Mouse (Mus musculus) MEL (cell line): ENCODE data around the gene Map3k12. TPM values are rescaled to one million over a fixed set of nuclear protein-coding genes. Genes with fewer than 3 reads are reported as not detected.

Experiments used
- DNase-seq: peaks from one replicate; pipeline ENCODE4 v3.0.0; 2011; ENCODE audit warnings: low read depth, low spot score
- H3K27ac ChIP-seq: 2 replicates; pipeline ENCODE4 v1.5.1; 2012; ENCODE audit warnings: low read depth, mild to moderate bottlenecking, control low read depth, low read length, moderate library complexity; ENCODE audit not compliant: control insufficient read depth
- H3K27me3 ChIP-seq, 2 experiments: fragments of 150-350 bp in 1 of 2; sonication (generic) in 1 of 2; 2 replicates each; pipeline ENCODE4 v1.6.1; 2012; ENCODE audit warnings: low read length in 2 of 2, mild to moderate bottlenecking in 2 of 2, improper control_type of control experiment in 1 of 2, moderate library complexity in 1 of 2; ENCODE audit not compliant: insufficient read depth in 2 of 2, control insufficient read depth in 1 of 2
- H3K36me3 ChIP-seq, 2 experiments: 2 replicates each; pipeline ENCODE4 v1.6.1; 2012 to 2014; ENCODE audit warnings: low read length in 2 of 2, improper control_type of control experiment in 1 of 2, inconsistent platforms in 1 of 2, mild to moderate bottlenecking in 1 of 2; ENCODE audit not compliant: insufficient read depth in 2 of 2, control insufficient read depth in 1 of 2
- H3K4me1 ChIP-seq, 2 experiments: fragments of 150-350 bp in 1 of 2; sonication (generic) in 1 of 2; 2 replicates each; pipeline ENCODE4 v1.6.1; 2012; ENCODE audit warnings: low read length in 2 of 2, improper control_type of control experiment in 1 of 2, mild to moderate bottlenecking in 1 of 2; ENCODE audit not compliant: insufficient read depth in 2 of 2, control insufficient read depth in 1 of 2
- H3K4me3 ChIP-seq, 2 experiments: fragments of 150-350 bp in 1 of 2; sonication (generic) in 1 of 2; 2 replicates each; pipeline ENCODE4 v1.5.1; 2012; ENCODE audit warnings: low read depth in 2 of 2, low read length in 2 of 2, mild to moderate bottlenecking in 2 of 2, moderate library complexity in 2 of 2, control low read depth in 1 of 2, improper control_type of control experiment in 1 of 2; ENCODE audit not compliant: control insufficient read depth in 1 of 2, insufficient read depth in 1 of 2
- H3K79me2 ChIP-seq: 2 replicates; pipeline ENCODE4 v1.6.1; 2012; ENCODE audit warnings: mild to moderate bottlenecking, low read length, moderate library complexity; ENCODE audit not compliant: control insufficient read depth, poor library complexity, insufficient read depth
- H3K9ac ChIP-seq: 2 replicates; pipeline ENCODE4 v1.6.1; 2012; ENCODE audit warnings: low read depth, mild to moderate bottlenecking, control low read depth, low read length, moderate library complexity; ENCODE audit not compliant: control insufficient read depth, poor library complexity, severe bottlenecking
- H3K9me3 ChIP-seq: fragments of 150-350 bp; sonication (generic); replicated peaks from 2 replicates; pipeline ENCODE4 v1.6.1; 2012; ENCODE audit warnings: mild to moderate bottlenecking, low read length, improper control_type of control experiment, moderate library complexity; ENCODE audit not compliant: insufficient read depth
- BHLHE40 ChIP-seq: IDR thresholded peaks from 2 replicates; pipeline ENCODE4 v1.6.1; 2012; ENCODE audit warnings: low read depth, mild to moderate bottlenecking, inconsistent platforms, low read length, improper control_type of control experiment, borderline replicate concordance
- CHD1 ChIP-seq: IDR thresholded peaks from 2 replicates; pipeline ENCODE4 v1.6.1; 2012; ENCODE audit warnings: low read depth, mild to moderate bottlenecking, inconsistent platforms, low read length, improper control_type of control experiment
- CHD2 ChIP-seq: IDR thresholded peaks from 2 replicates; pipeline ENCODE4 v1.6.1; 2011; ENCODE audit warnings: low read length, improper control_type of control experiment
- CTCF ChIP-seq, 3 experiments: IDR thresholded peaks in 2 of 3; conservative IDR thresholded peaks in 1 of 3; 2 replicates each; pipeline ENCODE4 v1.5.1; 2011 to 2012; ENCODE audit warnings: low read length in 3 of 3, low read depth in 2 of 3, mild to moderate bottlenecking in 2 of 3, improper control_type of control experiment in 1 of 3, inconsistent platforms in 1 of 3, mixed read lengths in 1 of 3, moderate library complexity in 1 of 3; ENCODE audit not compliant: control insufficient read depth in 1 of 3, insufficient read depth in 1 of 3, poor library complexity in 1 of 3, severe bottlenecking in 1 of 3
- EP300 ChIP-seq, 2 experiments: IDR thresholded peaks; 2 replicates each; pipeline ENCODE4 v1.6.1; 2011; ENCODE audit warnings: improper control_type of control experiment in 2 of 2, low read length in 2 of 2, low read depth in 1 of 2, mild to moderate bottlenecking in 1 of 2
- GABPA ChIP-seq: IDR thresholded peaks from 2 replicates; pipeline ENCODE4 v1.6.1; 2012; ENCODE audit warnings: low read depth, mild to moderate bottlenecking, inconsistent platforms, low read length, improper control_type of control experiment, moderate library complexity
- GATA1 ChIP-seq: IDR thresholded peaks from 2 replicates; pipeline ENCODE4 v1.6.1; 2011; ENCODE audit warnings: low read depth, low read length, improper control_type of control experiment
- MAX ChIP-seq: IDR thresholded peaks from 2 replicates; pipeline ENCODE4 v1.6.1; 2011; ENCODE audit warnings: low read length, improper control_type of control experiment
- MAZ ChIP-seq: IDR thresholded peaks from 2 replicates; pipeline ENCODE4 v1.6.1; 2012; ENCODE audit warnings: low read depth, mild to moderate bottlenecking, inconsistent platforms, low read length, improper control_type of control experiment
- MEF2A ChIP-seq: IDR thresholded peaks from 2 replicates; pipeline ENCODE4 v1.6.1; 2014; ENCODE audit warnings: low read depth, mild to moderate bottlenecking, inconsistent platforms, low read length, improper control_type of control experiment; ENCODE audit not compliant: poor library complexity, insufficient replicate concordance, severe bottlenecking; ENCODE audit errors: extremely low read depth
- MXI1 ChIP-seq: IDR thresholded peaks from 2 replicates; pipeline ENCODE4 v1.6.1; 2011; ENCODE audit warnings: mild to moderate bottlenecking, low read depth, low read length, improper control_type of control experiment
- NELFE ChIP-seq: IDR thresholded peaks from 2 replicates; pipeline ENCODE4 v1.6.1; 2011; ENCODE audit warnings: low read depth, low read length, improper control_type of control experiment
- NRF1 ChIP-seq: IDR thresholded peaks from 2 replicates; pipeline ENCODE4 v1.6.1; 2014; ENCODE audit warnings: low read depth, mild to moderate bottlenecking, inconsistent platforms, low read length, improper control_type of control experiment, moderate library complexity; ENCODE audit not compliant: poor library complexity, insufficient read depth, severe bottlenecking
- POLR2A ChIP-seq, 2 experiments: IDR thresholded peaks; 2 replicates each; pipeline ENCODE4 v1.6.1; 2011 to 2012; ENCODE audit warnings: low read length in 2 of 2, mild to moderate bottlenecking in 2 of 2, control low read depth in 1 of 2, improper control_type of control experiment in 1 of 2, low read depth in 1 of 2, moderate library complexity in 1 of 2; ENCODE audit not compliant: control insufficient read depth in 1 of 2, insufficient read depth in 1 of 2, poor library complexity in 1 of 2
- POLR2AphosphoS5 ChIP-seq: IDR thresholded peaks from 2 replicates; pipeline ENCODE4 v1.6.1; 2012; ENCODE audit warnings: low read depth, borderline replicate concordance, mild to moderate bottlenecking, inconsistent platforms, low read length, moderate library complexity, mixed read lengths
- RAD21 ChIP-seq: IDR thresholded peaks from 2 replicates; pipeline ENCODE4 v1.6.1; 2011; ENCODE audit warnings: mild to moderate bottlenecking, low read depth, low read length, improper control_type of control experiment
- SIN3A ChIP-seq: IDR thresholded peaks from 2 replicates; pipeline ENCODE4 v1.6.1; 2012; ENCODE audit warnings: low read length, improper control_type of control experiment, inconsistent platforms
- SMC3 ChIP-seq: IDR thresholded peaks from 2 replicates; pipeline ENCODE4 v1.6.1; 2011; ENCODE audit warnings: low read depth, low read length, improper control_type of control experiment
- TBP ChIP-seq: IDR thresholded peaks from 2 replicates; pipeline ENCODE4 v1.8.0; 2011; ENCODE audit warnings: low read depth, low read length, improper control_type of control experiment
- UBTF ChIP-seq: IDR thresholded peaks from 2 replicates; pipeline ENCODE4 v1.6.1; 2012; ENCODE audit warnings: low read depth, mild to moderate bottlenecking, inconsistent platforms, low read length, improper control_type of control experiment, moderate library complexity, borderline replicate concordance; ENCODE audit not compliant: insufficient read depth
- USF2 ChIP-seq, 2 experiments: IDR thresholded peaks; 2 replicates each; pipeline ENCODE4 v1.6.1; 2011 to 2012; ENCODE audit warnings: improper control_type of control experiment in 2 of 2, low read length in 2 of 2, borderline replicate concordance in 1 of 2, inconsistent platforms in 1 of 2, low read depth in 1 of 2, mild to moderate bottlenecking in 1 of 2; ENCODE audit not compliant: insufficient read depth in 1 of 2
- ZC3H11A ChIP-seq: IDR thresholded peaks from 2 replicates; pipeline ENCODE4 v1.6.1; 2012; ENCODE audit warnings: low read depth, mild to moderate bottlenecking, inconsistent platforms, low read length, improper control_type of control experiment
- ZMIZ1 ChIP-seq: IDR thresholded peaks from 2 replicates; pipeline ENCODE4 v1.6.1; 2012; ENCODE audit warnings: low read depth, mild to moderate bottlenecking, inconsistent platforms, low read length, improper control_type of control experiment, moderate library complexity
- ZNF384 ChIP-seq: IDR thresholded peaks from 2 replicates; pipeline ENCODE4 v1.6.1; 2012; ENCODE audit warnings: low read depth, mild to moderate bottlenecking, inconsistent platforms, low read length, improper control_type of control experiment
- polyA plus RNA-seq, 2 experiments: library from polyadenylated mRNA; stranded (reverse) in 1 of 2; unstranded in 1 of 2; fragments of >175 nt in 1 of 2; fragments of >200 nt in 1 of 2; gene quantifications; 2 replicates each; pipeline versions ENCODE4 v1.2.1 to v1.2.4; 2012; ENCODE audit warnings: low replicate concordance in 2 of 2, low read depth in 1 of 2; ENCODE audit not compliant: insufficient read length in 2 of 2, insufficient read depth in 1 of 2, missing spikeins in 1 of 2
- total RNA-seq: library from RNA; depleted of rRNA; stranded (reverse); fragments of 300-350 nt; gene quantifications from 2 replicates; pipeline ENCODE4 v1.2.3, GENCODE M21; 2012

Map3k12 gene
- total and polyA plus RNA-seq, 3 experiments = 1.7 to 2.8 TPM; not detected in 1

DNA sequence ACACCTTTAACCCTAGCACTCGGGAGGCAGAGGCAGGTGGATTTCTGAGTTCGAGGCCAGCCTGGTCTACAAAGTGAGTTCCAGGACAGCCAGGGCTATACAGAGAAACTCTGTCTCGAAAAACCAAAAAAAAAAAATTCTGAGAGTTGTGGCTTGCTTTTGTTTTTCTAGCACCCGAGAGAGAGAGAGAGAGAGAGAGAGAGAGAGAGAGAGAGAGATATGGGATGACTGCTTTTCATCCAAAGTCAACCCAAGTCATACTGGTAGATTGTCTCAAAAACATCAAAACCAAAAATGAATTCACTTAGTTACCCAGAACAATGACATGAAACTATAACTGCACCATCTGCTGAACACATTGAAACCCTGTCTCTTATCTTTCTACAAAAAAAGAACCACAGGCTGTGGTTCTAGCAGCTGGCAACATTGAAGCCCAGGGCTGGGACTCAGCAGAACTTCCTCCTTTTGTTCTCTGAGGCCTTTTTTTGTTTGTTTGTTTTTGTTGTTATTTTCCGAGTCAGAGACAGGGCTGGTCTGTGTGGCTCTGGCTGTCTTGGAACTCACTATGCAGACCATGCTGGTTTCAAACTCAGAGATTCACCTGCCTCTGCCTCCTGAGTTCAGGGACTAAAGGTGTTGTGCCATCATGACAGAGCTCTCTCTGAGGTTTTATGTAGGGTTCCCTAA is 58.7 kb downstream of the Map3k12 start (continued):
- no peak for TF ChIP-seq NRF1
- TF ChIP-seq MAZ = no peak
- no peak for TF ChIP-seq POLR2A (IDR thresholded peaks at IDR 0.05; ENCODE audit: control insufficient read depth in 1 of 2, insufficient read depth in 1 of 2, low read depth in 1 of 2, low read length in 2 of 2, poor library complexity in 1 of 2)

DNA sequence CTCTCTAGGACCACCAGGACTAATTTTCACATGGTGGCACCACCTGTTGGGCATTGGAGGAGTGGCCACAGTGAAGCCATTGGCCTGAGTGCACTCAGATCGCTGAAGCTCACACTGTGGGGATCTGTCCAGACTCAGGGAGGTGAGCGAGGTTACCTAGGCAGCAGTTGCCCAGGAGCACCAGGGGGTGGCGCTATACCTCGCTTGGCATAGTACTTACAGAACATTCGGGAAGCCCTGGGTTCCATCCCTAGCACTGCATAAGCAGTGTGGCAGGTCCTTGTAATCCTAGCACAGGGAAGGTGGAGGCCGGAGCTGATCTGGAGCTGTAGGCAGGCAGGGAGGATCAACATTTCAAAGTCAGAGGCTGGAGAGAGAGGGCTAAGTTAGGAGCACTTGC is 60.9 kb downstream of the Map3k12 start:
- peaks cover 5 to 32% of the 10 kb centered on the region in 2 experiments for H3K4me1 ChIP-seq
- H3K9ac ChIP-seq = no peak overlapping the region
- TF ChIP-seq ZNF384 (0 out of 2 replicates have a peak, but pooled peaks have one; percentile 12), MEF2A (no peak), MAX (no peak), TBP (no peak), NRF1 (no peak), CHD2 (no peak), POLR2AphosphoS5 (no peak), NELFE (no peak), MXI1 (no peak), UBTF (no peak), CTCF (IDR thresholded peaks at IDR 0.05 in 2 of 3, conservative IDR thresholded peaks at IDR 0.05 in 1 of 3; ENCODE audit: control insufficient read depth in 1 of 3, insufficient read depth in 1 of 3, low read depth in 2 of 3, low read length in 3 of 3, poor library complexity in 1 of 3, severe bottlenecking in 1 of 3) (peak; percentile 90 to 100 (median 93)), ZMIZ1 (no peak), BHLHE40 (no peak), CHD1 (no peak), GABPA (no peak), GATA1 (no peak), RAD21 (peak; percentile 46), POLR2A (IDR thresholded peaks at IDR 0.05; ENCODE audit: control insufficient read depth in 1 of 2, insufficient read depth in 1 of 2, low read depth in 1 of 2, low read length in 2 of 2, poor library complexity in 1 of 2) (no peak), EP300 (IDR thresholded peaks at IDR 0.05; ENCODE audit: low read depth in 1 of 2, low read length in 2 of 2) (no peak), USF2 (IDR thresholded peaks at IDR 0.05; ENCODE audit: borderline replicate concordance in 1 of 2, insufficient read depth in 1 of 2, low read depth in 1 of 2, low read length in 2 of 2) (no peak), ZC3H11A (peak; percentile 47), SIN3A (no peak; the same call in 1 of the 2 replicates), SMC3 (peak; percentile 77)
- H3K27me3 ChIP-seq = no peaks in the 10 kb centered on the region
- H3K79me2 ChIP-seq = peaks cover 2% of the 10 kb centered on the region; the same call in 1 of the 2 replicates
- H3K4me3 ChIP-seq = no peak overlapping the region
- H3K27ac ChIP-seq = no peak overlapping the region
- DNase-seq = peak; percentile 78
- H3K9me3 ChIP-seq = no peaks in the 10 kb centered on the region
- peaks cover 0 to 21% of the 10 kb centered on the region in 2 experiments; a peak in 2 of 4 replicates for H3K36me3 ChIP-seq
